In the genomic region with DNA sequence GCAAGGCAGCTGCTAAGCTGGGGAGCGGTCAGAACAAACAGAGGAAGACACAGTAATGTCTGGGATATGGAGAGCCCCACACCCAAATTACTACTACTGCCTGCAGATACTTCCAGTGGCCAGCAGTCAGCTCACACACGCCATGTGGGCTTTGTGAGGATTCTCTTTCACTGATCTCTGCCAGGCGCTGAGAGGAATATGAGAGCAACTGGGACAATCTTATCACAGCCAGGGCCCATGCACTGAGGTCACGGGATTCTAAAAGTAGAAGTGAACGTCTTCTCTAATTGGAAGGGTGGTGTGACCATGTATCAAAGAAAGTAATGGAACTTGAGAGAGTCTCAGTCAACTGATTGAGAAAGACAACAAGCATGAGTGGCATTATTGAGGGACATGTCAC, we compare ENCODE assay signal across 15 mouse cellular contexts.
A peak's percentile ranks its signal among the peaks of the same experiment; 100 is the strongest.
DNase-seq lines count a peak whose midpoint lies in the region.
"Had no signal": no experiment of that assay in that cellular context is flagged by ENCODE, and none has a peak within 500 bp of the region (broad histone marks: within the 10 kb centered on the region; RNA-seq: fewer than 3 reads in every experiment).

No protein-coding gene starts in this region.

- peak; percentile 62 for DNase-seq in gastrocnemius, adult 18-20 months (ENCODE audit: low spot score)
- DNase-seq in gastrocnemius, postnatal 14 days: no peak
- DNase-seq in gastrocnemius, adult 8-10 months (ENCODE audit: low spot score in 2 of 2): peak; percentile 12 to 36
- no peak for DNase-seq in gastrocnemius, postnatal 25 days
- peak; percentile 34 for DNase-seq in skeletal muscle tissue, adult 2 months (ENCODE audit: low read depth, low spot score)
- DNase-seq: adrenal gland, adult 8-10 months; adrenal gland, postnatal 14 days; adrenal gland, postnatal 36 days; B cell, adult 2 months; cerebellum, adult 11-12 months; cerebellum, adult 8-10 months; cerebellum, adult 9-11 months; cerebellum, postnatal 14 days; cerebellum, postnatal 36 days; embryo, embryonic 11 days had no signal

- intact Hi-C loops in gastrocnemius, postnatal 14 days (cut with DNase I; ENCODE audit: low total_unique reads): no loop called here

Comparison
In these comparisons a context has a peak if more than half of its experiments do, and no peak if none do; other contexts are left out.
1. DNase-seq: peak in gastrocnemius, adult 18-20 months (single experiment), gastrocnemius, adult 8-10 months (2 of 2) and skeletal muscle tissue, adult 2 months (single experiment); none in gastrocnemius, postnatal 14 days (single experiment) and gastrocnemius, postnatal 25 days (single experiment).